Mouse (Mus musculus) hindbrain, embryonic 10.5 days (tissue): ENCODE data around the gene Znrf1. TPM values are rescaled to one million over a fixed set of nuclear protein-coding genes. Genes with fewer than 3 reads are reported as not detected.
A peak's percentile ranks its signal among the peaks of the same experiment; 100 is the strongest.

Experiments used
- DNase-seq: peaks from one replicate; pipeline ENCODE4 v3.0.0-alpha.2; 2017; ENCODE audit warnings: low spot score
- H3K27ac ChIP-seq: fragments of 300-500 bp; sonication (generic); 2 replicates; pipeline ENCODE4 v1.5.1; 2016; ENCODE audit warnings: mild to moderate bottlenecking, moderate library complexity
- H3K27me3 ChIP-seq: fragments of 300-500 bp; sonication (generic); 2 replicates; pipeline ENCODE4 v1.6.1; 2016; ENCODE audit warnings: mild to moderate bottlenecking; ENCODE audit not compliant: poor library complexity, insufficient read depth, severe bottlenecking
- H3K36me3 ChIP-seq: fragments of 300-500 bp; sonication (generic); 2 replicates; pipeline ENCODE4 v1.6.1; 2016; ENCODE audit warnings: mild to moderate bottlenecking, moderate library complexity
- H3K4me1 ChIP-seq: fragments of 300-500 bp; sonication (generic); replicated peaks from 2 replicates; pipeline ENCODE4 v1.6.1; 2016; ENCODE audit warnings: mild to moderate bottlenecking
- H3K4me3 ChIP-seq: fragments of 300-500 bp; sonication (generic); 2 replicates; pipeline ENCODE4 v1.5.1; 2016; ENCODE audit warnings: mild to moderate bottlenecking, moderate library complexity
- H3K9me3 ChIP-seq: fragments of 300-500 bp; sonication (generic); 2 replicates; pipeline ENCODE4 v1.6.1; 2016; ENCODE audit warnings: mild to moderate bottlenecking, moderate library complexity
- WGBS: fragments of 180-500 bp; shearing (Covaris S2); methylation state at CpG from one replicate; pipeline ENCODE4 v1.1.7; 2016; 5-methylcytosine and 5-hydroxymethylcytosine counted together
- polyA plus RNA-seq: library from polyadenylated mRNA; unstranded; fragments of >200 nt; fragmentation: Nextera tagmentation; extraction: Ambion mirVana; gene quantifications from 2 replicates; pipeline ENCODE4 v1.2.1, GENCODE M21; 2016

Znrf1 gene
- polyA plus RNA-seq, 1 experiment from 2014 or later, result 52.5 TPM

DNA sequence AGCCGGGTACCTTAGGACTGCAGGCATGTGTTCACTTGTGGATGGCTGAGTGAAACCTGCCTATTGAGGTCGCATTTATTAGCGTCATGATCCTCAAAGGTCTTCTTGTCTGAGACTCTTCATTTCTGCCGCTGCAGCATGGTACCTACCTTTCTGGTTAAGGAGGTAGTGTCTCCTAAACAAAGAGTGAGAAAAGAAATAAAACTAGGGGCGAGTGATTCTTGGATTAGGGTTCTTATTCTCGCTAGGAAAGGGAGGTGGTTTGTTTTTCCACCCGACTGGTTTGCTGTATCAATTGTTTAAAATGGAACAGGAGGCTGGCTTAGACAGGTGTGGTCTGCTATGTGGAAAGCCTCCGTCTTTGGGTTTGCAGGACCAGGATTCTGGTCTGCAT is 1.9 kb downstream of the Znrf1 start:
- no peaks in the 10 kb centered on the region for H3K27me3 ChIP-seq
- DNase-seq, result no peak
- H3K4me1 ChIP-seq, result peaks cover 46% of the 10 kb centered on the region
- H3K9me3 ChIP-seq, result no peaks in the 10 kb centered on the region
- WGBS, result 7% methylated on average over 8 of the region's 8 CpGs
- H3K4me3 ChIP-seq, result peak overlapping the region; percentile 97
- H3K27ac ChIP-seq, result peak overlapping the region; percentile 99
- peaks cover 14% of the 10 kb centered on the region for H3K36me3 ChIP-seq

GRCm38 (mm10) chr8:111538194-111538593 is 2.3 kb downstream of the Znrf1 start:
- no peaks in the 10 kb centered on the region for H3K9me3 ChIP-seq
- H3K36me3 ChIP-seq, result peaks cover 18% of the 10 kb centered on the region
- no peak overlapping the region for H3K27ac ChIP-seq
- H3K4me1 ChIP-seq, result peaks cover 46% of the 10 kb centered on the region
- WGBS, result 24% methylated on average over 2 of the region's 2 CpGs
- peak overlapping the region; percentile 97 for H3K4me3 ChIP-seq
- DNase-seq, result peak; percentile 8
- H3K27me3 ChIP-seq, result no peaks in the 10 kb centered on the region

DNA sequence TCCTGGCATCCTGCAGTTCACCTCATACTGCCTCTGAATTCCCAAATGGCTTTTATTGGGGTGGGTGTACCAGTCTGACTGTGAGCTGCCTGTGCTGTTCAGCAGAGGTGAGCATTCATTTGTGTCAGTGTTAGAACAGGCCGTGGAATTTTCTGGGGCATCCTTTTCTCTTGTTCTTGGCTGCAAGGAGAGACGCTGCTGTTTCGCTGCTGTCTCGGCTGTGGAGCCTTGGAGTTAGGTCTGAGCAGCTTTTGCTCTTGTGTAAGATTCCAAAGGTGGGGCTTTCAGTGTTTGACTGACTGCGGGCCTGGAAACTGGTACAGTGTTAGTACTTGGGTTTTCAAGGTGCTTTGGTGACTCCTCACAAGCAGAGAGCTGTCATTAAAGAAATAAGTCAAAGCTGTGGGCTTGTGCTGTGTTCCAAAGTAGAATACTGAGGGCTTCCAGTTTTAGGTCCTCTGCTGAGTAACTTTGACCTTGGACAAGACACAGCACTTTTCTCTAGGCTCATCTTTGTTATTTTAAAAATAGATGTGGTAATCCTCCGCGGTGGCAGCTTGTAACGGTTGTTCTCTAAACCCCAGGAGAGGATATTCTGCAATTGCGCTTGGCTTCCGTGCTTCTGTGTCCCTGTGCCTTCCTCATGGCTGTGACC is 3.7 kb downstream of the Znrf1 start:
- Histone ChIP-seq H3K27ac (0 out of 2 replicates have a peak overlapping the region, but pooled peaks have one; percentile 3), H3K9me3 (no peaks in the 10 kb centered on the region), H3K36me3 (peaks cover 30% of the 10 kb centered on the region), H3K4me1 (peaks cover 46% of the 10 kb centered on the region), H3K27me3 (no peaks in the 10 kb centered on the region), H3K4me3 (peak overlapping the region; percentile 97)
- DNase-seq, result no peak
- WGBS, result 74% methylated on average over 10 of the region's 10 CpGs

DNA sequence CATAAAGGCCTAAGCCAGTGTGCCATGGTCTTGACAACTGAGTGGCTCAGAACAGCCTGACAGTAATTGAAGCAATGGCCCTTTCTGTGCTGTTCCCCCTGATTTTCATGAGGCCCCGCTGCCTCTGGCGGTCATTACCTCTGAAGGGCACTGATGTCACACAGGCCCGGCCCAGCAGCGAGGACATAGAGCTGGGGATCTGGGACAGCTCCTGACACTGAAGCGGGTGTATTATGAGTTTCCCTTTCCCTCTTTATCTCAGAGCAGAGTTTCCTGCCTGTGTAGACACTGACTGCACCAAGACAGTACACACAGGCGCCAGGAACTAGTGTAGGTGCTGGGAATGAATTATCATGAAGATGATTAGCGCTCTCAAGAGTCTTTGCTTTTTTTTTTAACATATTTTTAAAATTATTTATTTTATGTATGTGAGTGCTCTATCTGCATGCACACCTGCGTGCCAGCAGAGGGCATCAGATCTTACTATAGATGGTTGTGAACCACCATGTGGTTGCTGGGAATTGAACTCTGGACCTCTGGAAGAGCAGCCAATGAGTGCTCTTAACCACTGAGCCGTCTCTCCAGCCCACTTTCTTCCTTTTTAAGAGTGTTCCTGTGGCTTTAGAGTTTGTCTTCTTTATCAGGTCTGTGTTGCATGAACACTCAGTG is 7.9 kb downstream of the Znrf1 start:
- no peak for DNase-seq
- Histone ChIP-seq H3K27me3 (no peaks in the 10 kb centered on the region), H3K36me3 (peaks cover 50% of the 10 kb centered on the region), H3K27ac (no peak overlapping the region), H3K9me3 (no peaks in the 10 kb centered on the region), H3K4me1 (peaks cover 23% of the 10 kb centered on the region), H3K4me3 (no peak overlapping the region)
- WGBS, result 94% methylated on average over 9 of the region's 9 CpGs

DNA sequence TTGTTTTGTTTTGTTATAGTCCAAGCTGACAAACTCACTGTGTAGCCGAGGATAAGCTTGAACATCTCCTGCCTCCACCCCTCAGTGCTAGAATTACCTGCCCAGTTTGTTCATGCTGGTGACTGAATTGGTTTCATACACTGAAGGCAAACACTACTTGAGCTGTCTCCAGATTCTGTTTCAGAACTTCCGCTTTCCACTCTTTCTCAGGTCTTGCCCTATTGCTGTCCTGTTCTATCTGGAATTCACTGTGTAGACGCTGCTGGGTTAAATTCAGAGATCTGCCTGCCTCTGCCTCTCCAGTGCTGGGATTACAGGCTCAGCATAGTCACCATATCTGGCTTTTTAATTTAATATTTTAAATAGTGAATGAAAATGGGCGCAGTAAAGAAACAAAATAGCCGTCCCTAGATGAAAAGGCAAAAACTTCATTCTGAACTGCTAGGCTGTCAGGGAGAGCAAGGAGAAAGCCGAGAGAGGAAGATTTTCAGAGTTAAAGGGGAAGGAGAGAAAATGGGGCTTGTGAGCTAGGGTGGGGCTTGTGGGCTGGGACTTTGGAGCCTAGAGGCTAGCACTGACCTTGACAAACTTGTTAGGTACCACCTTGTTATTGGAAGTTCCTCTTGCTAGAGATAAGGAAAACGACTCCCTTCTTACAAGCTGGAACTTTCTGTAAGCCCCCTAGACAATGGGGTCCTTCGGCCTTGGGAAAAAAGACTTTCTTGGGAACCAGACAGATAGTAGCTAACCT is 9.7 kb downstream of the Znrf1 start:
- WGBS, result 91% methylated on average over 8 of the region's 8 CpGs
- no peak for DNase-seq
- no peak overlapping the region for H3K27ac ChIP-seq

DNA sequence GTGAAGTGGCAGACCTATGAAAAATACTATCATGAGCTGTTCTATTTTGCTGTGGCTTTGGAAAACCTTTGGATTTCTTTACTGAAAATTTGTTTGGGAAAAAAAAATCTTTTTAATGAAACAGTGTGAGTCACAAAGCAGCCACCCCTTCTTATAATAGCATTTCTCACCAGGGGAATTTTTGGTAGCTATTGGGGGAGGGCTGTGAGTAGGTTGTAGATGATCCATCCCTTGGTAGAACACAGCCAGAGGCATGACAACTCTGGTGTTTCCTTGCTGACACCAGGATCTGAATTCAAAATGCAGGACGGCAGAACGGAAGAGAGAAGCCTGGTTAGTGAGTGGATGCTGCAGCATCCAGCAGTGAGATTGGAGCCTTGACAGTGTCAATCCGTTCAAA is 11.2 kb downstream of the Znrf1 start:
- no peaks in the 10 kb centered on the region for H3K9me3 ChIP-seq
- DNase-seq, result no peak
- peaks cover 9% of the 10 kb centered on the region for H3K4me1 ChIP-seq
- no peak overlapping the region for H3K27ac ChIP-seq
- H3K27me3 ChIP-seq, result no peaks in the 10 kb centered on the region
- H3K36me3 ChIP-seq, result peaks cover 42% of the 10 kb centered on the region
- 91% methylated on average over 3 of the region's 3 CpGs for WGBS
- H3K4me3 ChIP-seq, result no peak overlapping the region

More for the DNA sequence above, 9.7 kb downstream of the Znrf1 start:
- no peak overlapping the region for H3K4me3 ChIP-seq
- H3K36me3 ChIP-seq, result peaks cover 50% of the 10 kb centered on the region
- H3K9me3 ChIP-seq, result no peaks in the 10 kb centered on the region
- no peaks in the 10 kb centered on the region for H3K27me3 ChIP-seq
- H3K4me1 ChIP-seq, result peaks cover 15% of the 10 kb centered on the region

- Histone ChIP-seq H3K9me3 (no peaks in the 10 kb centered on the region), H3K4me1 (peaks cover 9% of the 10 kb centered on the region), H3K4me3 (no peak overlapping the region), H3K36me3 (peaks cover 37% of the 10 kb centered on the region), H3K27ac (no peak overlapping the region), H3K27me3 (no peaks in the 10 kb centered on the region)
- DNase-seq, result no peak
- WGBS, result 89% methylated on average over 6 of the region's 6 CpGs
These were observed 12.3 kb downstream of the Znrf1 start for GRCm38 (mm10) chr8:111548201-111548600.

GRCm38 (mm10) chr8:111550002-111550870 is 14.3 kb downstream of the Znrf1 start:
- no peak overlapping the region for H3K4me3 ChIP-seq
- WGBS, result 76% methylated on average over 9 of the region's 9 CpGs
- peaks cover 22% of the 10 kb centered on the region for H3K36me3 ChIP-seq
- no peaks in the 10 kb centered on the region for H3K9me3 ChIP-seq
- H3K4me1 ChIP-seq, result peaks cover 17% of the 10 kb centered on the region
- no peak for DNase-seq
- H3K27ac ChIP-seq, result 0 out of 2 replicates have a peak overlapping the region, but pooled peaks have one; percentile 62
- H3K27me3 ChIP-seq, result no peaks in the 10 kb centered on the region

DNA sequence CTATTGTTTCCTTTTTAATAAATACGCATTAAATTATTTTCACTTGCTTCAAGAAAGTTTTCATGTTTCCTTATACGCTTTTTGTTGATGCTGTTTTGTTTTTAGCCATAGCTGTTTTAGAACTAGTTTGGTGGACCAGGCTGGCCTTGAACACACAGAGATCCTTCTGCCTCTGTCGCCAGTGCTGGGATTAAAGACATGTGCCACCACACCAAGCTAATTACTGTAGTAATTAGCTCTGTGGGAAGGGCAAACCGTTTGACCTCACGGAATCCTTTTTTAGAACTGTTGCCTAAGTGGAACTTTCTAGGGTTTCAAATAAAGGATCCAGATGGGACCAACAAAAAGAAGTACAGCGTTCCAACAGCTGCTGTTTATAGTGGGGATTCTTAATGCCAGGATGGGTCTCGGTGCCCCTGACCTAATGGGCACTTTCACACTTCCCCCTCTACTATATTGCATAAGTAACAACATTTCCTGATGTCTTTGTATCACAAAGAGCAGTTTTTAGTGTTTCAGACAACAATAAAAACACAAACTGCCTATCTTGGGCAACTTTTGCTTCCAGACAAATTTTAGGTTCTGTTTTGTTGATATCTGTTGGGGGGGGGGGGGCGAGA is 15.7 kb downstream of the Znrf1 start:
- Histone ChIP-seq H3K4me1 (peaks cover 20% of the 10 kb centered on the region), H3K4me3 (no peak overlapping the region), H3K27me3 (no peaks in the 10 kb centered on the region), H3K36me3 (peaks cover 24% of the 10 kb centered on the region), H3K9me3 (no peaks in the 10 kb centered on the region), H3K27ac (no peak overlapping the region)
- no peak for DNase-seq
- 81% methylated on average over 8 of the region's 8 CpGs for WGBS

- H3K9me3 ChIP-seq, result no peaks in the 10 kb centered on the region
- 95% methylated on average over 4 of the region's 4 CpGs for WGBS
- H3K27me3 ChIP-seq, result no peaks in the 10 kb centered on the region
- no peak overlapping the region for H3K27ac ChIP-seq
- peaks cover 3% of the 10 kb centered on the region for H3K36me3 ChIP-seq
- DNase-seq, result no peak
- H3K4me1 ChIP-seq, result peaks cover 12% of the 10 kb centered on the region
- H3K4me3 ChIP-seq, result no peak overlapping the region
These were observed 25.9 kb downstream of the Znrf1 start for GRCm38 (mm10) chr8:111561824-111562223.

DNA sequence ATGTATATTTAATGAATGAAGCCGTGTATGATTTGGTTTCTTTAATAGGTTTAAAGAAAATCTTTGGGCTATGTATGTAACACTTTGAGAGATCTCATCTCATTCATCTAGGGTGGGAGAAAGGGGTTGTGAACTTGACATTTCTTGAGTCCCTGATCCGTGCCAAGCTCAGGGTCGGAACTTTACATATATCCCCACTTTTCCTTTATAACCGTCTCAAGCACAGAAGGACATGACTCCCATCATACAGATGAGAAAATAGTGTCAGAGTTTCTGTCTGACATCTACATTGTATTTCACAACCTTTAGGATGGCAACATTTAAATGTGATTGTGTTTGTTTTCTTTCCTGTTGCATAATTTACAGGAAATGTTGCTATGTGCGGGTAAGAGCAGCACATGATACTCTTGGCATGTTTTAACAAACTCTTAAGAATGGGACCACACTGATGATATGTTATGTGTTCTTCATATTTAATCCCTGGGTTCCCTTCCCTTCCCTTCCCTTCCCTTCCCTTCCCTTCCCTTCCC is 26.4 kb downstream of the Znrf1 start:
- peaks cover 16% of the 10 kb centered on the region for H3K4me1 ChIP-seq
- H3K9me3 ChIP-seq, result no peaks in the 10 kb centered on the region
- WGBS, result 94% methylated on average over 5 of the region's 5 CpGs
- peaks cover 3% of the 10 kb centered on the region for H3K36me3 ChIP-seq
- H3K27ac ChIP-seq, result no peak overlapping the region
- no peak for DNase-seq
- no peak overlapping the region for H3K4me3 ChIP-seq
- no peaks in the 10 kb centered on the region for H3K27me3 ChIP-seq

DNA sequence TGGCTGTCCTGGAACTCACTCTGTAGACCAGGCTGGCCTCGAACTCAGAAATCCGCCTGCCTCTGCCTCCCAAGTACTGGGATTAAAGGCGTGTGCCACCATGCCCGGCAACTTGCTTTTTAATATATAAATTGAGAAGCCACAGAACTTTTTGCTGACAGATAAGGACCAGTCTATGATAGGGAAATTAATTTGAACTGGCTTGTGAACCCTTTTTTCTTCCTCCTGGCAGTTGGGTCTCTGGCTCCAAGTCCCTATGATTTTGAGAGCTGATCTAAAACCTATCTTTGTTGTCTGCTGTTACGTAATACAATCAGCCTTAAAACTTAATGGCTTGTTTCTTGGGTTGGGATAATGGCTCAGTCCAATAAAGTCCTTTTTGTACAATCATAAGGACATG is 27.2 kb downstream of the Znrf1 start:
- no peak for DNase-seq
- Histone ChIP-seq H3K4me3 (no peak overlapping the region), H3K9me3 (no peaks in the 10 kb centered on the region), H3K36me3 (peaks cover 3% of the 10 kb centered on the region), H3K4me1 (peaks cover 23% of the 10 kb centered on the region), H3K27ac (no peak overlapping the region), H3K27me3 (no peaks in the 10 kb centered on the region)
- 96% methylated on average over 5 of the region's 5 CpGs for WGBS
